Mouse (Mus musculus): ENCODE results near the gene G530012D18Rik.
"Not testable (repeated sequence)": the region's sequence is repeated elsewhere in the genome, so short reads cannot be mapped to it uniquely, and the experiment has no call there.

Gene G530012D18Rik

DNA sequence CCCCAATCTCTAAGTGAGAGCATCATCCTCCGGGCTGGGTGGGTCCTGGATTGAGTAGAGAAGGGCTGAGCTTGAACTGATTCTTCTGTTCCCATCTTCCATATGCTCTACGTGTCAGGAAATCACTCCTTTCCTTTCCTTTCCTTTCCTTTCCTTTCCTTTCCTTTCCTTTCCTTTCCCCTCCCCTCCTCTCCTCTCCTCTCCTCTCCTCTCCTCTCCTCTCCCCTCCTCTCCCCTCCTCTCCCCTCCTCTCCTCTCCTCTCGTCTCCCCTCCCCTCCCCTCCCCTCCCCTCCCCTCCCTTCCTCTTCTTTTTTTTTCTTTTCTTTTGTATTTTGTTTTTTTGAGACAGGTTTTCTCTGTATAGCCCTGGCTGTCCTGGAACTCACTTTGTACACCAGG, at the start of gene G530012D18Rik:
Gene G530012D18Rik, plus strand, starts transcription at position 301 of the 400 bp plus-strand sequence.
- DNase-seq (ENCODE audit: low spot score): not testable (repeated sequence)

DNA sequence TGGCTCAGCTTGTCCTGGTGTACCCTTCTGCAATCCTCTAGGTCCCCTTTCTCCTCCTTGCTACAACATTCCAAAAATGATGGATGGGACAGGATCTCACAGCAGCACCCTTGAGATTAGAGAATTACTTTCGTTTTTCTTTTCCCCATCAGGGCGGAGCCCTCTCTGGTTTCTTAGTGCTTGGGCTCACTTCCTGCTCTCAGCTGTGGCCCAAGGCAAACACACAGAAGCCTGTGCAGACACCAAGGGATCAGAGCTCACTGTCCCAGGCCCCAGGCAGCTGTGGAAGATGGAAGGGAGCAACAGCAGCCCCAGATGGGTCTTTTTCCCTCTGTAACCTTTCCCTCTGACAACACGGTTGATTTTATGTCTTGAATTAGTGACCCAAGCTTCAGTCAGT, 49.1 kb upstream of the G530012D18Rik start:
- DNase-seq (ENCODE audit: low spot score): not testable (repeated sequence)

DNA sequence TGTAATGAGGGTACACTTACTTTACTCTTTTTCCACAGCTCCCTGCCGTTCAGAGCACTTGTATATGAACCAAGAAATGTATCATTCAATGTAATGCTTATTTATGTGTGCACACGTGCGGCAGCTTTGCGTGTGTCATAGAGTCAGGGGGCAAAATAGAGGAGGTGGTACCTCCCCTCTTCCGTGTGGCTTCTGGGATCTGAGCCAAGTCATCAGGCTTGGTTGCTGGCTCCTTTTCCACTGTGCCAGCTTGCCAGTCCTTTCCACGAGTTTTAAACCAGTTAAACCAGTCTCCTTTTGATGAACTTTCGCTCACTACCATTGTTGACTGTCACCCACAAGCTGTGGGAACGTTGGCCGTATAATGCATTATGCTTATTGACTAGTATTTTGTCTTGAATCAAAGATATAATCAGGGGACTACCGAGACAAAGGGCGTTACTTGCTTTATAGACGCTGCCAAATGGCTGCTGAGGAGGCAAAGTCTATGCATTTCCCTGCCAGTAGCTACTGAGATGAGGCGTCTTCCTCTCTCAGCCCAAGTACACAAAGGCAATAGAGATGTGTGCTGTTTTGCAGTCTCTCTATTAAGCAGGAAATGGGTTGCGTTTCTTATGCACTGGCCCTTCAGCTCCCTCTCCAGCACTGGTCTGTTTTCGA, 46.9 kb upstream of the G530012D18Rik start:
- not testable (repeated sequence) for DNase-seq (ENCODE audit: low spot score)

DNA sequence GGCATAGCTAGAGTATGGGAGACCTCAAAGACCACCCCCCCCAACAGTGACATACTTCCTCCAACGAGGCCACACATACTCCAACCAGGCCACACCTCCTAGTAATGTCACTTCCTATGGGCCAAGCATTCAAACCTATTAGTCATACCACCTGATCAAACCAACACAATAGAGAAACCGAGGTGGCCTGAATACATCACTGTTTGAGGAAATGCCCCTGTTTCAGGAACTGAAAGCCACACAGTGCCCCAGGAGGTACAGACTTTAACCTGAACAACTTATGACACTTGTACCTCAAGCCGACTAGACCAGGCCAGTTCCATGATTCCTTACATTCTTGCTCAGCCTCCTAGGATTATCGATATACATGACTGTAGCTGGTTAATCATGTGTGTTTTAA, 31.7 kb upstream of the G530012D18Rik start:
- DNase-seq (ENCODE audit: low spot score): not testable (repeated sequence)

DNA sequence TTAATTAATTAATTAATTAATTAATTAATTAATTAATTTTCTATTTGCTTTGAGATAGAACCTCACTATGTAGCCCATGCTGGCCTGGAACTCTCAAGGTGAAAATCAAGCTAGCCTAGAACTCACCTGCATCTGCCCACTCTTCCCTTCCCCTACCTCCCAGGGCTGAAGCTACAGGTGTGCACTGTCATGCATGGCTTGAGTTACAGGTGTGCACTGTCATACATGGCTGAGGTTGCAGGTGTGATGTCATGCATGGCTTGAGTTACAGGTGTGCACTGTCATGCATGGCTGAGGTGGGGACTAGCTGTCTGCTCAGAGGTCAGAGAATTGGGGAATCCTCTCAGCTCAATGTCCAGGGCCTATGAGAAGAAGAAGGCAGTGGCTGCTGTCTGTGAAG, 29.0 kb upstream of the G530012D18Rik start:
- not testable (repeated sequence) for DNase-seq (ENCODE audit: low spot score)

DNA sequence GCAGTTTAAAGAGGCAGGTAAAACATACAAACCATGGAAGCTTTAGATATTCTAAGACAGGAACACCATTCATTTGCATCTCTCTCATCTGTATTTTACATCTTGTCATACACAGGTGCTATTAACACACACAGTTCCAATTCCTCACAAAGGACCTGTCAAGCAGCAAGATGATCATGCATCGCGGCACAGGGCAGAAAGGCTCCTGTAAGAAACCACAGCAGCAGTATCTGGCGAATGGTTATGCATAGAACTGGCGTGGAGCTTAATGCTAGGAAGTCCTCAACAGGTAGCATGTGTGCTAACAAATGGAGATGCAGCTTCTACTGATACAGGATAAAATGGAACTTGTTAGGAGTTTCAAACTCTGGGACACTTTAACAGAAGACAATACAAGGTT, 20.2 kb upstream of the G530012D18Rik start:
- DNase-seq (ENCODE audit: low spot score): not testable (repeated sequence)

DNA sequence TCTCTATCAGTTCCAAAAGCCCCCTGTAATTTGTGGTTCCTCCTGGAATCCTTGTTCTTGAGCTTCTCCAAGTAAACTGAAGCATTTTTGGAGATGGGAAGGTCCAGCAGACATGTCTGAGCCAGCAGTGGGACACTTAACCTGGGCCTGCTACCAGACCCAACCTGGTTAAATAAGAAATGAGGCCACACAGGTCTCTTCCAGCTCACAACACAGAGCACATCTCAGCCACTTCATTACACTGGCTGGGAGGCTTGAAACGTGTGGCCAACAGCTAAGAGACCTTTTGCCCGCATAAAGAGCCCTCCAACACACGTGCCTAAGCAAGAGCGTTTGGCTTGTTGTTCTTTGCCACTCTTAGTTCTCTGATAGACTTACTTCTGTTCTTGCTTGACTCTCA, 1.9 kb upstream of the G530012D18Rik start:
- DNase-seq (ENCODE audit: low spot score): not testable (repeated sequence)

DNA sequence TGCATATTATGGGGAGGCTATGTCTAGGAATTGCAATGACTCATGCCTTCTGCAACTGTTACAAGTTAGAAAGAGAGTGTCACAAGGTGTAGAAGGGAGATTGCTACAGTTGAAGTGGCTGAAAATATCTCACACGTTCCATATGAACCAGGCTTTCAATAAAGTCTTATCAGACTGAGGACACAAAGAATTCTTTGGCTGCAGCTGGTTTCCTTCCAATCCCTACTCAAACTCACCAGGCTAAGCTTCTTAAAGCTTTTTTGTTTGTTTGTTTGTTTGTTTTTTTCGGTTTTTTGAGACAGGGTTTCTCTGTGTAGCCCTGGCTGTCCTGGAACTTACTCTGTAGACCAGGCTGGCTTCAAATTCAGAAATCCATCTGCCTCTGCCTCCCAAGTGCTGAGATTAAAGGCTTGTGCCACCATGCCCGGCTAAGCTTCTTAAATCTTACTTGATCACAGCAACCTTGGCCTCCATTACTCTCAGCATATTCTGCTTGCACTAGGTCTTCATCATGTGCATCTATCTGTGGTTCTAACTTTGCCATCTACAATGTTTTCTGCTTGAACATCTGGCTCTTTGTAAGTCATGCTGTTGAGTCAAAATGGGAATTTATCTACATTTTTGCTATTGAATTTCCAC, 3.0 kb downstream of the G530012D18Rik start:
- DNase-seq (ENCODE audit: low spot score): not testable (repeated sequence)

DNA sequence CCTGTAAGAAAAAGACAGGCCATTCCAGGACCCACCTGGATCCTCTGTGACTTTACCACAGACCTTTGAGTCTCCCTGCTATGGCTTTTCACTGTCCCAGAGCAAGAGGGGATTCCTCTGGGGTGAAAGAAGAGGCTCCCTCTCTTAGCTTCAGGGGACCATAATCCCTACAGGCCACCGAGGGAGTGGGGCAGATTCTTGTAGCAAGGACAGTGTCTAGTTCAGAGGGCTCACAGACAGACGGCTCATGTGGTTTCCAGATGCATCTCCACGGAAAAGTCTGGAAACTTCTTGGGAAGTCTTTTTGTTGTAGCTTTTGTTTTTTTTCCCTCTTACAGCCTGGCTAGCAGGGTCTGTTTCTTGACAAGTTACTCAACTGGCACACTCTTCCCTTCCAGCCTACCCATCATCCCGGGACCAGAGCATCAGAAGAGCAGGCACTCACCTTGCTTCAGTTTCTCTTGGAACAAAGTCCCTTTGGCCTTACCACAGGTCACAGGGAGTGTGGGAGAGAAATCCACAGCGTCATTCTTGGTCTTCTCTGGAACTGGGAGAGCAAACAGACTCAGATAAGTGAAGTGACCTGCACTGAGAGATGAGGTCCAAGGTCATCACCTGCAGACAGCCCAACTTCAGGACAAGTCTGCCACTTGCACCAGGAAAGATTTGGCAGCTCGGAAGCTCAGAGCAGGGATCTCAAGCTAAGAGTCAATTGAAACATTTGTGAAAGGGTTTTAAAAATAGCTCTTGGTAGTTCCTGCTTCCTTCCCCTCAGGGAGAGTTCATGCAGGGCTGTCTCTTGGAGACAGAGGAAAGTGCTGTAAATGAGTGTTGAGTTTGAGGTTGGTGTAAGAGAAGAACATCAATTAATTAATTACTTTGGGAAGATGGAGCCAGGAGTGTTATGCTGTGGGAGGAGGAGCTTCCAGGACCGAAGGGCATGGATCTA, 4.0 kb downstream of the G530012D18Rik start:
- DNase-seq (ENCODE audit: low spot score): not testable (repeated sequence)

DNA sequence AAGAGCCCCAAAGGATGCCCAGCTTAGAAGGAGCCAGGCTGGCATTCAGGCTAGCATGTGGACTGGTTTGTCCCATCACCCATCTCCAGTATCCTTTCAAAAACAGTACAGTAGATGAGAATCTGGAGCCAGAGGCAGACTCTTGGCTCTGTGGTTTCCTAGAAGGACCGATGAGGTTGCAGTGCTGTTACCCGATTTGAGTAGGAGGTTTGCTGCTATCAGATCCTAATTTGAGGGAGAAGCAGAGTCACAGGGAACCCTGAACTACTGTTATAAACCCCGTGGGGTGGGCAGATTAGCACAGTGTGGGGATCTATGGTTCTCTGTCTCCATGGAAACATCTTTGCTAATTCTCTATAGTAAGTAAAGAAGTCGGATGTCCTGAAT, 4.7 kb downstream of the G530012D18Rik start:
- not testable (repeated sequence) for DNase-seq (ENCODE audit: low spot score)

DNA sequence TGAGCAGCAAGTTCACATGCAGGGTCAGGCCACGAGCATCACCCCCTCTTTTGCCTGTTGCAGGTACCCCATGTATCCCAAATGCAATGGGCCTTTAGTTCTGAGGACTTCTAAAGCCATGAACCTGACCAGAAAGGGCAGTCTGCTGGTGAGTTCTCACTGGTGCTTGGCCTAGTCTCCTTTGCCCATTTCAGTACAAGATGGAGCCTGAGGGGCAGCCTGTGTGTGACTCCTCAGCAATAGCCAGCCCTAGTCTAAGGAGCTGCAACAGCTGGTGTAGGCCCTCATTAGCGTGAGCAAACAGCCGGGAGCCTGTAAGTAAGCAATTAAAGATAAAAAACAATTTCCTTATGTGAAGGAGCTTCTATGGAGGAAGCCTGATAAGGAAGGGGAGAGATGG, 5.1 kb downstream of the G530012D18Rik start:
- DNase-seq (ENCODE audit: low spot score): not testable (repeated sequence)

DNA sequence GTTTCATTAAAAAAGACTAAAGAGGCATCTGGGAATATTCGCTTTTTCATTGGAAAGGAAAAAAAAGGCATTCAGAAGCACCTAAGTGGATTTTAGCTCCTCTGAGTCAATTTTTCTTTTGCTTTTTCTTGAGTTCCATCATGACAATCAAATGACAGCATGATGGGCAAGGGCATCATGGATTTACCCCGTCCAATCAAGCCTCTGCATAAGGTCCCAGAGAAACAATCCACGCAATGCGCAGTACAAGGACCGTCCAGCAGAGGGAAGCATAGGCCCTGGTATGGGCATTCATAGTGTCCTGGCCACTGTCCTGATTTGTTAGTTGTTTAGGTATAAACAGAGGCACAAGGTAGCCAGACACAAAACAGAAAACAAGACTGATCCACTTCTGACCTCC, 6.0 kb downstream of the G530012D18Rik start:
- not testable (repeated sequence) for DNase-seq (ENCODE audit: low spot score)

DNA sequence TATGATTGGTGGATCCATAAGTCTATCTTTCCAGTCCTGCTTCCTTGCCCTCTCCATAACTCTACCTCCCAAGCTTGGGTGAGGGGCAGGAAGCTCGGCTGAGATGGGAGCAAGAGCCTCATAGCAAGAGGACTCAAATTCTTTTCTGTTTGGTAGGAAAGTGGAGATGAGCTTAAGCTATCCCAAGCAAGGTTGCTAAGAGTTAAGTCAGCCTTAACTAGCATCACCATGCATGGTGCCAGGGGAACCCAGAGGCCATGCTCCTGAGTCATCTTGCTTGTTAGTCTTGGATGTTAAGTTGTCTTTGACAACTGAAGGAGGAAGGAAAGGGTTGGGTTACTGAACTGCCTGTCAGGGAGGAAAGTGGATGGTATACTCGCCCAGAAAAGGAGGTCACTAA, 13.2 kb downstream of the G530012D18Rik start:
- DNase-seq (ENCODE audit: low spot score): not testable (repeated sequence)

DNA sequence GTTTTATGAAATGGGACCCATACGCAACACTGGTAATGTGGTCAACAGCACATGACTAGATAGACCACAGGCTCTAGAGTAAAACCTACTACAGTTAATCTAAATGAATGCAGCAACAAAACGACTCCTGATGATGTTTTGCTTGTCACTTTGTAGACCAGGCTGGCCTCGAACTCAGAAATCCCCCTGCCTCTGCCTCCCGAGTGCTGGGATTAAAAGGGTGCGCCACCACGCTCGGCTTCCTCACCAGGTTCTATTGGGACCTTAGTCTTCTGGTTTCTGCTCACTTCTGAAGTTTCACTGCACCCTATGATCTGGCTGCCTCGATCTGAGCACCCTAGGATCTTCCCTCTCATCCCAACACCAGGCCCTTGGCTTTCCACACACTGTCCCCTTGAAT, 17.1 kb downstream of the G530012D18Rik start:
- not testable (repeated sequence) for DNase-seq (ENCODE audit: low spot score)

DNA sequence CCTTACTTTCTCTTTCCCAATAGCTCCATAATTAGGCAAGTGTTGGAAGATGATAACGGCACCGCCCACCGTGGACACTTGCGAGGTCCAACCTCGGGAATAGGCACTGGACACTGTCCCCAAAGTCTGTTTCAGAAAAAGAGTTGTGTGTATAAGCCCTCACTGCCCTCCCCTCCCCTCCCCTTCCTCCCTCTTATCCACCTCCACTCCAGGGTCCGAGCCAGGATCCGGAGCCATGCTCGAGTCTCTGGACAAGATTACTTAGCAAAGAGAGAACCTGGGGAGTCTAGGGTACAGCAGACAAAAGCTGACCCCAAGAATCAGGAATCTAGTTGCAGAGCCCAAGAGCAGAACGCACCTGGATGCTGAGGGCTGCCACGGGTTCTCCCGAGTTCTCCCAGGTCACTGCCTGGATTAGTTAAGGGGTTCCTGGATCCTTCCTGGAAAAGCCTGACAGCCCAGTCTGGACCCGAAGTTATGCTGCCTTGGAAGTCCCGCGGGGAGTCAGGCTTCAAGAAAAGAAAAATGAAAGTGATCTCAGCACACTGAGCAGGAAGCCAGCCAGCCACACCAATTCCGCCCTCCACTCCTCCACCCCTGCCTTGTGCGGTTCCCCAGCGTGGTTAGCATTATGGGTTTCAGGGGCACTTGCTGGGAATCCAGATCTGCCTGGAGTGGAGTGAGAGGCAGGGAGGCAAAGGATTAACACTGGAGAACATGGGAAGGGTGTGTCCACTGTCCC, 23.0 kb downstream of the G530012D18Rik start, which contains the start of gene Sp110:
Gene Sp110, minus strand, starts transcription at position 547 of the 742 bp plus-strand sequence.
- not testable (repeated sequence) for DNase-seq (ENCODE audit: low spot score)

DNA sequence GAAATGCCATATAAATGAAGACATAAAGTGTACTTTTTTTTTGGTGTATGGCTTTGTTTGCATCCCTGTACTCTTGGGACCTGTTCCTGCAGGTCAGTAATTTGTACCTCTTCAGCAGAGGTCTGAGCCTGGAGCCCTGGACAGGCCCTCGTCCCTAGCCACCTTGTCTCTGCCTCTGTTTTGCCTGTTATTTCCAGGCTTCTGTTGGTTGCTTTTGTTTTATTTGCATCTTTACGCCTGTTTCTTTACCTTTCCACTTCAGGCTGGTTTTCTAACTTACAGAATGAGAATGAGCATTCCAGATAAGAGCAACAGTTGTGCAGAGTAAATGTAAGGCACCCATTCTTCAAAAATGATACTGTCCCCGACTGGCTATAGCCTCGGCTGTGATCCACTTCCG, 24.6 kb downstream of the G530012D18Rik start, which contains the start of gene Sp140:
Gene Sp140, plus strand, starts transcription at position 301 of the 400 bp plus-strand sequence.
- DNase-seq (ENCODE audit: low spot score): not testable (repeated sequence)

DNA sequence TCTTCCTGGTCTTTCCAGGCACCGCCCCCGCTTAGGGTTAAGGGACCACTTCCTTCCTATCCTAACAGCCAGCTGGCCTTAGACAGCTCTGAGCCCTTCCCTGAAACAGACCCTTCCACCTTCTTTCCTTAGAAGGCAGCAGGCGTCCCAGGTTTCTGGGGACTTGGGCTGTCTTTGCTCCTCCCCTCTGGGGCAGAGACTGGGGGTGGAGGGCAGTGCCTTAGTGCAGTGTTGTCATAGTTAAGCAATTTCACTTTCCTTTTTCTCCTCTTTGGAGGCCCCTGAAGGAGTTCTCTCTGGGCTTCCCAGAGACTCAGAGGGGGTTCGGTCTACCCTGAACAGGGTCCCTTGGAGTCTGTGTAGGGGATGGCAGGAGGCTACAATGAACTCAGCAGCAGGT, 25.3 kb downstream of the G530012D18Rik start:
- DNase-seq (ENCODE audit: low spot score): not testable (repeated sequence)

DNA sequence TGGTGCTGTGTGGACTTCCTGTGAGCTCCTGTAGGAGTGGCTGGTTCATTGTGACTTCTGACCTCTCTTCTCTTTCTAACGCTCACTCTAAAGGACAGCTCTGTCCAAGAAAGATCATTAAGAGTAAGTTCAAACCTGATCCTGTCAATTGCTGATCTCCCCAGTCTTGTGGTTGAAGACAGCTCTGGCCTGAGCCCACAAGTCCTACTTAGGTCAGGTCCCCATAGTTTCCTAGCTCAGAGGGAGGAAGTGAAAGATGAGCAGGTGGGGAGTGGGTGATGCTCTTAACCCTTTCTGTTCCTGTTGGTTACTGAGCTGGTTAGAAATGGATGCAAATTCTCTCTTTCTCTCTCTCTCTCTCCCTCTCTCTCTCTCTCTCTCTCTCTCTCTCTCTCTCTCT, 28.9 kb downstream of the G530012D18Rik start:
- not testable (repeated sequence) for DNase-seq (ENCODE audit: low spot score)

DNA sequence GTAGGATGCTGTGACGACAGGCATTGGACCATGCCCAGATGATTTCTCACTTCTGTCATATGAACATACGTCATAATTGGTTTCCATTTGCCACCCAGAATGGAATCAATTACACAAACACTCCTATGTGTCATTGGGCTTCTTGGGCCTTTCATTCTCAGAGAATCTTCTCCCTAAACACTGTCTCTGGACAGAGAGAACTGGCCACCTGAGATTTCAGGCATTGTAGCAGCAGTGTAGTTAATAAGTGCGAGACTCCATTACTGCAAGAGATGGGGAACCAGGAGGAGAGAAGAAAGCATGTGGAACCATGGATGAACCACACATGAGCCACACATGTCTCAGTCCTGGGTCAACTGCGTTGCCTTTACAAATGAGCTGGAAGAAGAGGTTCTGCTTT, 32.9 kb downstream of the G530012D18Rik start:
- DNase-seq (ENCODE audit: low spot score): not testable (repeated sequence)

DNA sequence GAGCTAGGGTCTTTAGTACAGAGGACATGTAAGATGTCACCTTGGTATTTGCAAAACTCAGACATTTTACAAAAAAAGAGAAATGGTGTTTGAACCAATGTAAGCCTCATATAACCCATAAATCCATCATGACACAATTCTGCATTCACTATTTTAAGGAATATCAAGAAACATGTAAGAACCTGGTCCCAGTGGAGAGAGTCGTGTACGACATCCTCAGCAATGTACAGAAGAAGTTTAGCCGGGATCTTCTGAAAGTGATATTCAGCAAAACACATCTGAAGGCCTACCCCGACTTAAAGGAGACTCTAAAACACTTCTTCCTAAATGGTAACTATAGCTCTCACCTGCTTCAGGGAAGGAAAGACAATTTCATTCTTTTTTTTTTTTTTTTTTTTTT, 35.1 kb downstream of the G530012D18Rik start:
- DNase-seq (ENCODE audit: low spot score): not testable (repeated sequence)

DNA sequence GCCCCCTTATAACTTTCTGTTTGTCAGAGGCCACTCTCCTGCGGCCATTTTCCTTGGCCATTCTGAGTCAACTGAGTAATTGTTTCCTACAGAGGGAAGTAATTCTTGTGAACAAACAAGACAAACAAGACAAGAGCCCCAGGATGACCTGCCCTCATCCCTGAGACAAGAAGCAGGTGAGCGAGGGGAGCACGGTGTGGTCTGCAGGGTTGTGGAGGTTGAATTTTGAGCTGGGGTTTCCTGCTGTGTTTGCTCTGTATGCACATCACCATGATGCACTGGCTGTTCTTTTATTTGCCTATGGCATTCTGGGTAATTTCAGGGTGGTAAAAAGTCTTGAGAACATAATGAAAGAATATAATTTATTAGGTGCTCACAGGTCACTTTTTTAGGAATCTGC, 39.6 kb downstream of the G530012D18Rik start:
- not testable (repeated sequence) for DNase-seq (ENCODE audit: low spot score)
